Mouse (Mus musculus): ENCODE data around the gene Gabrb2. TPM values are rescaled to one million over a fixed set of nuclear protein-coding genes. Genes with fewer than 3 reads are reported as not detected.

The Gabrb2 gene
- polyA plus RNA-seq, 1 experiment from 2014 or later = 0.74 TPM

- H3K27me3 ChIP-seq = no peaks in the 10 kb centered on the region
- H3K4me1 ChIP-seq (replicated peaks) = no peaks in the 10 kb centered on the region
- no peak overlapping the region for H3K27ac ChIP-seq
- H3K36me3 ChIP-seq = no peaks in the 10 kb centered on the region
- H3K9ac ChIP-seq = no peak overlapping the region
- no peak for ATAC-seq (replicated peaks; ENCODE audit: insufficient number of reproducible peaks, insufficient read depth, low FRiP score, low read depth)
- no peak overlapping the region for H3K4me2 ChIP-seq
- H3K9me3 ChIP-seq (replicated peaks) = no peaks in the 10 kb centered on the region
- no peak overlapping the region for H3K4me3 ChIP-seq
These were observed 24.1 kb downstream of the Gabrb2 start for GRCm38 (mm10) chr11:42443641-42444040.

GRCm38 (mm10) chr11:42448929-42449328, 29.4 kb downstream of the Gabrb2 start:
- Histone ChIP-seq H3K4me2 (no peak overlapping the region), H3K9ac (no peak overlapping the region), H3K36me3 (no peaks in the 10 kb centered on the region), H3K9me3 (replicated peaks) (no peaks in the 10 kb centered on the region), H3K4me1 (replicated peaks) (no peaks in the 10 kb centered on the region), H3K27ac (no peak overlapping the region), H3K4me3 (no peak overlapping the region), H3K27me3 (no peaks in the 10 kb centered on the region)
- WGBS = 59% methylated on average over 4 of the region's 4 CpGs
- ATAC-seq (replicated peaks; ENCODE audit: insufficient number of reproducible peaks, insufficient read depth, low FRiP score, low read depth) = no peak

- H3K9ac ChIP-seq = no peak overlapping the region
- H3K4me3 ChIP-seq = no peak overlapping the region
- 93% methylated on average over 1 of the region's 1 CpGs for WGBS
- no peaks in the 10 kb centered on the region for H3K36me3 ChIP-seq
- H3K4me1 ChIP-seq (replicated peaks) = no peaks in the 10 kb centered on the region
- H3K27me3 ChIP-seq = no peaks in the 10 kb centered on the region
- no peak for ATAC-seq (replicated peaks; ENCODE audit: insufficient number of reproducible peaks, insufficient read depth, low FRiP score, low read depth)
- H3K9me3 ChIP-seq (replicated peaks) = no peaks in the 10 kb centered on the region
- H3K4me2 ChIP-seq = no peak overlapping the region
- no peak overlapping the region for H3K27ac ChIP-seq
These were observed 44.6 kb downstream of the Gabrb2 start for GRCm38 (mm10) chr11:42464136-42464535.

- no peaks in the 10 kb centered on the region for H3K4me1 ChIP-seq (replicated peaks)
- H3K4me2 ChIP-seq = no peak overlapping the region
- H3K27ac ChIP-seq = no peak overlapping the region
- no peaks in the 10 kb centered on the region for H3K27me3 ChIP-seq
- WGBS = 80% methylated on average over 3 of the region's 3 CpGs
- no peaks in the 10 kb centered on the region for H3K36me3 ChIP-seq
- H3K4me3 ChIP-seq = no peak overlapping the region
- ATAC-seq (replicated peaks; ENCODE audit: insufficient number of reproducible peaks, insufficient read depth, low FRiP score, low read depth) = no peak
- no peaks in the 10 kb centered on the region for H3K9me3 ChIP-seq (replicated peaks)
- no peak overlapping the region for H3K9ac ChIP-seq
These were observed 48.8 kb downstream of the Gabrb2 start for GRCm38 (mm10) chr11:42468381-42468780.

GRCm38 (mm10) chr11:42474523-42474922, 55.0 kb downstream of the Gabrb2 start:
- Histone ChIP-seq H3K27me3 (no peaks in the 10 kb centered on the region), H3K36me3 (no peaks in the 10 kb centered on the region), H3K4me3 (no peak overlapping the region), H3K9me3 (replicated peaks) (no peaks in the 10 kb centered on the region), H3K4me2 (no peak overlapping the region), H3K27ac (no peak overlapping the region), H3K9ac (no peak overlapping the region), H3K4me1 (replicated peaks) (no peaks in the 10 kb centered on the region)
- WGBS = 78% methylated on average over 3 of the region's 3 CpGs
- ATAC-seq (replicated peaks; ENCODE audit: insufficient number of reproducible peaks, insufficient read depth, low FRiP score, low read depth) = no peak

GRCm38 (mm10) chr11:42487625-42488024, 68.1 kb downstream of the Gabrb2 start:
- Histone ChIP-seq H3K36me3 (no peaks in the 10 kb centered on the region), H3K9me3 (replicated peaks) (no peaks in the 10 kb centered on the region), H3K9ac (no peak overlapping the region), H3K27ac (no peak overlapping the region), H3K4me2 (no peak overlapping the region), H3K4me1 (replicated peaks) (no peaks in the 10 kb centered on the region), H3K4me3 (no peak overlapping the region), H3K27me3 (no peaks in the 10 kb centered on the region)
- no peak for ATAC-seq (replicated peaks; ENCODE audit: insufficient number of reproducible peaks, insufficient read depth, low FRiP score, low read depth)

- Histone ChIP-seq H3K27ac (no peak overlapping the region), H3K4me3 (no peak overlapping the region), H3K27me3 (no peaks in the 10 kb centered on the region), H3K4me1 (replicated peaks) (no peaks in the 10 kb centered on the region), H3K36me3 (no peaks in the 10 kb centered on the region), H3K4me2 (no peak overlapping the region), H3K9ac (no peak overlapping the region), H3K9me3 (replicated peaks) (no peaks in the 10 kb centered on the region)
- ATAC-seq (replicated peaks; ENCODE audit: insufficient number of reproducible peaks, insufficient read depth, low FRiP score, low read depth) = no peak
These were observed 81.6 kb downstream of the Gabrb2 start for GRCm38 (mm10) chr11:42501166-42501565.

GRCm38 (mm10) chr11:42505436-42505835, 85.9 kb downstream of the Gabrb2 start:
- no peak overlapping the region for H3K4me2 ChIP-seq
- 71% methylated on average over 2 of the region's 2 CpGs for WGBS
- no peak for ATAC-seq (replicated peaks; ENCODE audit: insufficient number of reproducible peaks, insufficient read depth, low FRiP score, low read depth)
- H3K4me1 ChIP-seq (replicated peaks) = no peaks in the 10 kb centered on the region
- H3K27me3 ChIP-seq = no peaks in the 10 kb centered on the region
- no peak overlapping the region for H3K4me3 ChIP-seq
- H3K9ac ChIP-seq = no peak overlapping the region
- H3K36me3 ChIP-seq = no peaks in the 10 kb centered on the region
- no peaks in the 10 kb centered on the region for H3K9me3 ChIP-seq (replicated peaks)
- no peak overlapping the region for H3K27ac ChIP-seq

GRCm38 (mm10) chr11:42505911-42506310, 86.4 kb downstream of the Gabrb2 start:
- no peaks in the 10 kb centered on the region for H3K4me1 ChIP-seq (replicated peaks)
- no peak for ATAC-seq (replicated peaks; ENCODE audit: insufficient number of reproducible peaks, insufficient read depth, low FRiP score, low read depth)
- H3K9ac ChIP-seq = no peak overlapping the region
- no peak overlapping the region for H3K4me2 ChIP-seq
- WGBS = 75% methylated on average over 1 of the region's 1 CpGs
- H3K27ac ChIP-seq = no peak overlapping the region
- H3K36me3 ChIP-seq = no peaks in the 10 kb centered on the region
- H3K27me3 ChIP-seq = no peaks in the 10 kb centered on the region
- H3K9me3 ChIP-seq (replicated peaks) = no peaks in the 10 kb centered on the region
- H3K4me3 ChIP-seq = no peak overlapping the region

- no peaks in the 10 kb centered on the region for H3K36me3 ChIP-seq
- 77% methylated on average over 2 of the region's 2 CpGs for WGBS
- no peak overlapping the region for H3K4me2 ChIP-seq
- no peak overlapping the region for H3K4me3 ChIP-seq
- no peaks in the 10 kb centered on the region for H3K27me3 ChIP-seq
- no peaks in the 10 kb centered on the region for H3K4me1 ChIP-seq (replicated peaks)
- no peak overlapping the region for H3K9ac ChIP-seq
- no peak for ATAC-seq (replicated peaks; ENCODE audit: insufficient number of reproducible peaks, insufficient read depth, low FRiP score, low read depth)
- H3K9me3 ChIP-seq (replicated peaks) = no peaks in the 10 kb centered on the region
- H3K27ac ChIP-seq = no peak overlapping the region
These were observed 102.4 kb downstream of the Gabrb2 start for GRCm38 (mm10) chr11:42521960-42522359.

GRCm38 (mm10) chr11:42528226-42528881, 108.8 kb downstream of the Gabrb2 start:
- H3K9me3 ChIP-seq (replicated peaks) = no peaks in the 10 kb centered on the region
- no peak for ATAC-seq (replicated peaks; ENCODE audit: insufficient number of reproducible peaks, insufficient read depth, low FRiP score, low read depth)
- H3K27me3 ChIP-seq = no peaks in the 10 kb centered on the region
- H3K27ac ChIP-seq = no peak overlapping the region
- H3K4me2 ChIP-seq = no peak overlapping the region
- WGBS = 90% methylated on average over 3 of the region's 3 CpGs
- no peak overlapping the region for H3K4me3 ChIP-seq
- H3K4me1 ChIP-seq (replicated peaks) = 0 out of 2 replicates have a peak, but pooled peaks cover 5% of the 10 kb centered on the region
- no peaks in the 10 kb centered on the region for H3K36me3 ChIP-seq
- no peak overlapping the region for H3K9ac ChIP-seq

GRCm38 (mm10) chr11:42532577-42532976, 113.0 kb downstream of the Gabrb2 start:
- WGBS = 42% methylated on average over 2 of the region's 2 CpGs
- H3K4me3 ChIP-seq = no peak overlapping the region
- H3K9ac ChIP-seq = no peak overlapping the region
- H3K27ac ChIP-seq = no peak overlapping the region
- ATAC-seq (replicated peaks; ENCODE audit: insufficient number of reproducible peaks, insufficient read depth, low FRiP score, low read depth) = no peak
- no peak overlapping the region for H3K4me2 ChIP-seq
- 0 out of 2 replicates have a peak, but pooled peaks cover 5% of the 10 kb centered on the region for H3K4me1 ChIP-seq (replicated peaks)
- no peaks in the 10 kb centered on the region for H3K27me3 ChIP-seq
- no peaks in the 10 kb centered on the region for H3K9me3 ChIP-seq (replicated peaks)
- H3K36me3 ChIP-seq = no peaks in the 10 kb centered on the region

All from heart, embryonic 15.5 days (tissue).